8 mouse cellular contexts compared by ENCODE assay signal in the genomic region with DNA sequence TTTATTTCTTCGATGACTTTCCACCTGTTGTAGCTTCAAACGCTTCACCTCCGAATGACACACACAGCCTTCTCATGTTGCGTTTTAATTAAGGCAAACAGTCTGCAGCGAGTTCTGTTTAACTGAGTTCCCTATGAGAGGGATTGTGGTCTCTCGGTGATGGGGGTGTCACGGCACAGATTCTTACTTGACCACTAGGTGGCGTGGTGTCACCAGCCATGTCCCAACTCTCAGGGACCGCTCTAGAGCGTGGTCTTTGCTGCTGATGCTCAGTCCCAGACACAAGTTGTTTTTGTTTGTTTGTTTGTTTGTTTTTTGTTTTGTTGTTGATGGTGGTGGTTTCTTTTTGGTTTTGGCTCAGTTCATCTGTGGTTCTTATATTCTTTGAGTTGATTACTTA. TPM values are rescaled to one million over a fixed set of nuclear protein-coding genes. Genes with fewer than 3 reads are reported as not detected.
DNase-seq lines count a peak whose midpoint lies in the region; ATAC-seq lines count a peak whose summit lies in the region.

No protein-coding gene starts in this region.

- H3K27me3 ChIP-seq in limb, embryonic 11.5 days (ENCODE audit: control insufficient read depth, insufficient read depth, low read length): no peaks in the 10 kb centered on the region
- H3K27me3 ChIP-seq in midbrain, embryonic 13.5 days: no peaks in the 10 kb centered on the region
- no peaks in the 10 kb centered on the region for H3K27me3 ChIP-seq in stomach, embryonic 15.5 days (replicated peaks)

- H3K4me3 ChIP-seq in limb, embryonic 11.5 days (ENCODE audit: low read depth, low read length): no peak overlapping the region
- H3K4me3 ChIP-seq in midbrain, embryonic 13.5 days (replicated peaks): no peak overlapping the region
- H3K4me3 ChIP-seq in stomach, embryonic 15.5 days (replicated peaks): no peak overlapping the region

- no peaks in the 10 kb centered on the region for H3K4me1 ChIP-seq in limb, embryonic 11.5 days (ENCODE audit: control insufficient read depth, insufficient read depth, low read length)
- no peaks in the 10 kb centered on the region for H3K4me1 ChIP-seq in midbrain, embryonic 13.5 days (replicated peaks)
- H3K4me1 ChIP-seq in stomach, embryonic 15.5 days: no peaks in the 10 kb centered on the region

- no peak overlapping the region for H3K9ac ChIP-seq in limb, embryonic 11.5 days (ENCODE audit: low read length)
- H3K9ac ChIP-seq in midbrain, embryonic 13.5 days (replicated peaks): no peak overlapping the region
- no peak overlapping the region for H3K9ac ChIP-seq in stomach, embryonic 15.5 days

- no peaks in the 10 kb centered on the region; the same call in 1 of the 2 replicates for H3K36me3 ChIP-seq in limb, embryonic 11.5 days (ENCODE audit: control insufficient read depth, insufficient read depth, low read length)
- H3K36me3 ChIP-seq in midbrain, embryonic 13.5 days: peaks cover 75% of the 10 kb centered on the region
- peaks cover 15% of the 10 kb centered on the region; the same call in 1 of the 2 replicates for H3K36me3 ChIP-seq in stomach, embryonic 15.5 days

- 11% methylated on average over 10 of the region's 10 CpGs for WGBS in limb, embryonic 11.5 days
- WGBS in midbrain, embryonic 13.5 days: 18% methylated on average over 10 of the region's 10 CpGs
- 17% methylated on average over 10 of the region's 10 CpGs for WGBS in stomach, embryonic 15.5 days

- ATAC-seq in limb, embryonic 11.5 days (ENCODE audit: insufficient number of reproducible peaks, low FRiP score, low TSS enrichment, low read depth): peak; percentile 75; the same call in 1 of the 2 replicates
- ATAC-seq in midbrain, embryonic 13.5 days: peak; percentile 80
- ATAC-seq in stomach, embryonic 15.5 days (ENCODE audit: insufficient read depth, low FRiP score, low read depth): 0 out of 2 replicates have a peak, but pooled peaks have one; percentile 68

- no peak overlapping the region for H3K4me2 ChIP-seq in limb, embryonic 11.5 days (ENCODE audit: low read depth, severe bottlenecking)
- H3K4me2 ChIP-seq in midbrain, embryonic 13.5 days (replicated peaks): no peak overlapping the region
- H3K4me2 ChIP-seq in stomach, embryonic 15.5 days: no peak overlapping the region

- DNase-seq in 3T3-L1 (ENCODE audit: low read depth, low spot score): peak; percentile 78
- peak; percentile 67 for DNase-seq in MN1 (ENCODE audit: low spot score)
- DNase-seq in cerebellum, postnatal 14 days: peak; percentile 76 to 79
- peak; percentile 47 to 67 for DNase-seq in frontal cortex, postnatal 36 days (ENCODE audit: low spot score in 2 of 2)
- peak; percentile 53 for DNase-seq in kidney, adult 18-20 months
- DNase-seq in limb, embryonic 11.5 days (ENCODE audit: low spot score): peak; percentile 81

- no peaks in the 10 kb centered on the region for H3K9me3 ChIP-seq in limb, embryonic 11.5 days (ENCODE audit: control insufficient read depth, low read length)
- H3K9me3 ChIP-seq in midbrain, embryonic 13.5 days: no peaks in the 10 kb centered on the region
- no peaks in the 10 kb centered on the region for H3K9me3 ChIP-seq in stomach, embryonic 15.5 days

- no peak overlapping the region for H3K27ac ChIP-seq in limb, embryonic 11.5 days (replicated peaks; ENCODE audit: low read depth, low read length)
- H3K27ac ChIP-seq in midbrain, embryonic 13.5 days: no peak overlapping the region
- no peak overlapping the region for H3K27ac ChIP-seq in stomach, embryonic 15.5 days

RNA-seq across cellular contexts. Expression of a gene that starts 16.6 kb away (rescaled TPM):
- 6.7 and 7.6 TPM in 2 replicates for polyA plus RNA-seq in limb, embryonic 11.5 days (2014; fragmentation: Nextera tagmentation; extraction: Ambion mirVana)
- 10.9 TPM in 2 replicates for polyA plus RNA-seq in midbrain, embryonic 13.5 days (2015; fragmentation: Nextera tagmentation; extraction: Ambion mirVana)
- 4.3 and 6.3 TPM in 2 replicates for polyA plus RNA-seq in stomach, embryonic 15.5 days (2015; fragmentation: Nextera tagmentation; extraction: Ambion mirVana)

RNA-seq across cellular contexts. Expression of a gene that starts 29.3 kb away (rescaled TPM):
- polyA plus RNA-seq in limb, embryonic 11.5 days (2014; fragmentation: Nextera tagmentation; extraction: Ambion mirVana): 8.3 and 8.9 TPM in 2 replicates
- polyA plus RNA-seq in midbrain, embryonic 13.5 days (2015; fragmentation: Nextera tagmentation; extraction: Ambion mirVana): 10.8 and 11.3 TPM in 2 replicates
- polyA plus RNA-seq in stomach, embryonic 15.5 days (2015; fragmentation: Nextera tagmentation; extraction: Ambion mirVana): 7.8 and 8.4 TPM in 2 replicates
